Mouse (Mus musculus): Measurements from ENCODE around the gene Rpusd3. TPM values are rescaled to one million over a fixed set of nuclear protein-coding genes. Genes with fewer than 3 reads are reported as not detected.

Gene Rpusd3
- polyA plus RNA-seq, 1 experiment: 8.7 TPM

DNA sequence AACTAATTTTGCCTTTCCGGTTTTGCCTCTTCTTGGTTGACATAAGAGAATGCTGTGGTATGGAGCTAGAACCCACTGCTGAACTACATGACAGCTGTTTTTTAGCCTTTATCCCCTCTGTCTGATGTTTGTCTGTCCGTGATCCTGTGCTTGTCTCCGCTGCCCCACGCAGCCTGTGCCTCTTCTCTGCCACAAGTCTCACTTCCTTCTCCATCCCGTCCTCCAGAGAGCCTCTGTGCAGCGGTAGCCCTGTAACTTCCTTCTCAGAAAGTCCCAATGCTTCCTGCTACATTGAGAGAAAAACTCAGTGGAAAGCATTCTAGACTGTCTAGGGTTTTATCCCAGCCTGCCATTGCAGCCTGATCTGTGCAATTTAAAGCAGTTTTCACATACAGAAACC is 39.9 kb downstream of the Rpusd3 start:
- H3K4me3 ChIP-seq (replicated peaks; ENCODE audit: control insufficient read depth, low read depth, low read length): peak overlapping the region; percentile 93
- H3K27ac ChIP-seq (ENCODE audit: control insufficient read depth, insufficient read depth, low read depth, low read length, poor library complexity): peak overlapping the region; percentile 21; the same call in 1 of the 2 replicates
- TF ChIP-seq POLR2A (IDR thresholded peaks at IDR 0.05; ENCODE audit: borderline replicate concordance, control insufficient read depth, low read depth, low read length) (no peak), CTCF (IDR thresholded peaks at IDR 0.05; ENCODE audit: control insufficient read depth, insufficient read depth, low read length) (no peak)
- peaks cover 4% of the 10 kb centered on the region for H3K4me1 ChIP-seq (ENCODE audit: control insufficient read depth, insufficient read depth, low read length)
- WGBS: under 1% methylated on average over 6 of the region's 6 CpGs

DNA sequence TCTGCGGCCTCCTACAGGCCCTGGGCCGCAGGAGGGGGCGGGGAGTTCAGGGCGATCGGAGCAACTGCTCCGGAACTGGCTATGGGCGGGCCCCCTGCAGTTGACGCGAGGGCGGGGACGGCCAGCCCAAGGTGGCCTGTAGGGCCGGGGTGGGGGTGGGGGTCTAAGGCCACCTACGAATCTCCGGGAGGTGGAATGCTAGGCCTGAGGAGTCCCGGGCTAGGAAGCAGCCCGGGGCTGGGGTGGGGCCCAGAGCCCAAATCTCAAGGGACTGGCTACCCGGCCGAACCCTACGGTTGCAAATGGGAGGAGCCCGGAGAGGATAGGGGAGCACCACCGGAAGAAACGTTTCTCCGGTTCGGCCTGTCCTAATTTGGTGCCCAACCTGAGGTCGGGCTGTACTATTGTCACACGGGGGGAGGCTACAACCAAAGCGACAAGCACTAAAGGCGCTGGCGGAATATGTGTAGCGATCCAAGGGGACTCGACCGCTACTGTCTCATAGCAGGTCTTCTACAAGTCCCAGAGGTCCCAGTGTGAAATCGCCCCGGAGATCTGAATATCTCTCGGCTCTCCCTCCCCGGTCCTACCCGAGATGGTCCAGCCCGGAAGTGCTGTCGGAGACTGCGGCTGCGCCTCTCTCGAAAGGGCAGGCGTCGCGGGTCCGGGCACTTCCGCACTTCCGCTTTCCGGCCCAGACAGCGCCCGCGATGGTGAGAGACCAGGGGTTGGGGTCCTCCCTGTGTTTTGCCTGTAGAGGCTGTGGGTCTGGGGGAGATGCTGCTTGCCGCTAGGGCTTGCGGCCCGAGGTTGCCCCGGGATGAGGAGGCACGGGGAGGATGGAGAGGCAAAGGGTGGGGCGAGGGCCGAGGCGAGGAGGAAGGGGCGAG is 41.4 kb downstream of the Rpusd3 start, which contains the start of the genes Tada3 and Arpc4:
TSS of gene Tada3 (minus strand) at position 388 of the 890 bp plus-strand sequence.
TSS of gene Arpc4 (plus strand) at position 620 of the 890 bp plus-strand sequence.
- peak within 1 kb of the TSS; percentile 90 for H3K27ac ChIP-seq (ENCODE audit: control insufficient read depth, insufficient read depth, low read depth, low read length, poor library complexity)
- peak within 1 kb of the TSS; percentile 93 for H3K4me3 ChIP-seq (replicated peaks; ENCODE audit: control insufficient read depth, low read depth, low read length)
- peaks cover 4% of the 10 kb centered on the region for H3K4me1 ChIP-seq (ENCODE audit: control insufficient read depth, insufficient read depth, low read length)
- 1% methylated on average over 61 of the region's 61 CpGs for whole genome bisulfite sequencing
- TF ChIP-seq CTCF (IDR thresholded peaks at IDR 0.05; ENCODE audit: control insufficient read depth, insufficient read depth, low read length): no peak; the same call in 1 of the 2 replicates
- TF ChIP-seq POLR2A (IDR thresholded peaks at IDR 0.05; ENCODE audit: borderline replicate concordance, control insufficient read depth, low read depth, low read length): peak; percentile 87; the same call in 1 of the 2 replicates

- H3K4me3 ChIP-seq (replicated peaks; ENCODE audit: control insufficient read depth, low read depth, low read length): peak overlapping the region; percentile 93
- TF ChIP-seq POLR2A (IDR thresholded peaks at IDR 0.05; ENCODE audit: borderline replicate concordance, control insufficient read depth, low read depth, low read length) (no peak), CTCF (IDR thresholded peaks at IDR 0.05; ENCODE audit: control insufficient read depth, insufficient read depth, low read length) (no peak)
- H3K4me1 ChIP-seq (ENCODE audit: control insufficient read depth, insufficient read depth, low read length): peaks cover 4% of the 10 kb centered on the region
- 2% methylated on average over 7 of the region's 7 CpGs for WGBS
- peak overlapping the region; percentile 90 for H3K27ac ChIP-seq (ENCODE audit: control insufficient read depth, insufficient read depth, low read depth, low read length, poor library complexity)
Measured at GRCm38 (mm10) chr6:113377172-113377495, 42.0 kb downstream of the Rpusd3 start.

DNA sequence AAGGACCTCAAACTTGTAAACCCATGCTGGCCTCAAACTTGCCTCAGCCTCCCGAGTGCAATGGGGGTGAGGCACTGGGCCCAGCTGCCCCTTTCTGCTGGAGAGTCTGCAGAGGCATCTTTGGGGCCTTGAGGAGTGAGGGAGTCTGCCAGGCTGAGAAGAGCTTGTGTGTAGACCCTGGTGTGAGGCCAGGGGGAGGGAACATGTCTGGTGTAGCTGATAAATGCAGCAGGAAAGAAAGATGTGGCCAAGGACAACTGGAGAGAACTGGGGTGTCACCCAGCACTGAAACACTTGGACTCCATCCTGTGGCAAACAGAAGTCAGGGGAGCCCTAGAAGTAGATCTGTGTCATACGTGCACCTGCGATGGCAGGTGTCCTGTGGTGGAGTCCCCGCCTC is 45.6 kb downstream of the Rpusd3 start:
- Histone ChIP-seq H3K27ac (ENCODE audit: control insufficient read depth, insufficient read depth, low read depth, low read length, poor library complexity) (no peak overlapping the region), H3K4me1 (ENCODE audit: control insufficient read depth, insufficient read depth, low read length) (no peaks in the 10 kb centered on the region), H3K4me3 (replicated peaks; ENCODE audit: control insufficient read depth, low read depth, low read length) (no peak overlapping the region)
- WGBS: 67% methylated on average over 4 of the region's 4 CpGs
- TF ChIP-seq CTCF (IDR thresholded peaks at IDR 0.05; ENCODE audit: control insufficient read depth, insufficient read depth, low read length): no peak
- no peak for TF ChIP-seq POLR2A (IDR thresholded peaks at IDR 0.05; ENCODE audit: borderline replicate concordance, control insufficient read depth, low read depth, low read length)

DNA sequence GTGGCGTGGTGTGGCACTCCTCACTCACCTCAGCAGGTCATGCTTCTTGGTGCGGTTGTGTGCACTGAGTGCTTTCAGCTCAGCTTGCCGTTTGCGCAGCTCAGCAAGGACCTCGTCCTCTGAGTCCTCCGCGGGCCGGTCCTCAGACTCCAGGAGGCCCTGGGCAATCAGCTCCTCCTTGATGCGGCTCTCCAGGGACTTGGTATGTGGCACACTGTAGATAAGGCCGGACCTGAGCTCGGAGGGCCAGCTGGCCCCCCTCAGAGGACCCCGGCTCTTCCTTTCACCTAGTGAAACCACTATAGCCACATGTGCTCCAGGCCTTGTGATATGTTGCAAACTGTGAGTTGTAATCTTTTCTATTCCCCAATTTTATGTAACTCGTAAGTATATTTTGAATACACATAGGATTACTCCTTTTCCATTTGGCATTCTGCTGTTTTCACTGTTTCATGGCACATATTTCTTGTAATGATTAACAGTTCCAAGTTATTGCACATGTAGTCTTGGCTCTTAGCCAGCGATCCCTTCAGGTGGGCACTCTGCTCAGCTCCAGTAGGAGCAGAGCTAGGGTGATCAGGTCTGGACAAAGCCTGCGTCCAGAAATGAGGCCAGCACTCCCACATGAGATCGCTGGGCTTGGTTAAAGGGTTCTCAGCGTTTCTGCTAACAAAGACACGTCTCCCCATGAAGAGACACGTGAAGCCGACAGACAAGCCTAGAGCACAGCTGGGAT is 48.8 kb downstream of the Rpusd3 start:
- TF ChIP-seq CTCF (IDR thresholded peaks at IDR 0.05; ENCODE audit: control insufficient read depth, insufficient read depth, low read length) (no peak), POLR2A (IDR thresholded peaks at IDR 0.05; ENCODE audit: borderline replicate concordance, control insufficient read depth, low read depth, low read length) (no peak)
- 92% methylated on average over 20 of the region's 20 CpGs for WGBS
- Histone ChIP-seq H3K4me1 (ENCODE audit: control insufficient read depth, insufficient read depth, low read length) (no peaks in the 10 kb centered on the region), H3K4me3 (replicated peaks; ENCODE audit: control insufficient read depth, low read depth, low read length) (no peak overlapping the region), H3K27ac (ENCODE audit: control insufficient read depth, insufficient read depth, low read depth, low read length, poor library complexity) (no peak overlapping the region)

DNA sequence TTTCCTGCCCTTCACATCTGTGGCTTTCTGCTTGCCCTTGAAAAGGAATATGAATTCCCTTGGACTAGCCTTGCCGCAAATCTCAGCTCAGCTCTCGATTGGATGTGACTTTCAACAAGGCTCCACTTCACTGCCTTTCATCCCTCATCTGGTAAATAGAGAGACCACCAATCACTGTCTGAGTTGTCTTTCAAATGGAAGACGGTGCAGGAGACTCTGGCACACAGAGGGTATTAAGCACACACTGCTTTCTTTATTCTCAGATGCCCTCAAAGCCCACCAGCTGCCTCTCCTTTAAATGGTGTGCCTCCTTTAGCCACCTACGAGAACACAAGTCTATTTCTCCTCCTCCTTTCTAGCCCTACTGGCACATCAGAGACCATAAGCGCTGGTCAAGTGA is 50.6 kb downstream of the Rpusd3 start:
- Histone ChIP-seq H3K4me3 (replicated peaks; ENCODE audit: control insufficient read depth, low read depth, low read length) (no peak overlapping the region), H3K27ac (ENCODE audit: control insufficient read depth, insufficient read depth, low read depth, low read length, poor library complexity) (no peak overlapping the region), H3K4me1 (ENCODE audit: control insufficient read depth, insufficient read depth, low read length) (no peaks in the 10 kb centered on the region)
- no peak for TF ChIP-seq POLR2A (IDR thresholded peaks at IDR 0.05; ENCODE audit: borderline replicate concordance, control insufficient read depth, low read depth, low read length)
- TF ChIP-seq CTCF (IDR thresholded peaks at IDR 0.05; ENCODE audit: control insufficient read depth, insufficient read depth, low read length): no peak
- WGBS: 89% methylated on average over 5 of the region's 5 CpGs

- WGBS: 91% methylated on average over 7 of the region's 7 CpGs
Measured at GRCm38 (mm10) chr6:113368124-113368523, 51.0 kb downstream of the Rpusd3 start.

GRCm38 (mm10) chr6:113367574-113367973 is 51.6 kb downstream of the Rpusd3 start:
- TF ChIP-seq POLR2A (IDR thresholded peaks at IDR 0.05; ENCODE audit: borderline replicate concordance, control insufficient read depth, low read depth, low read length) (no peak), CTCF (IDR thresholded peaks at IDR 0.05; ENCODE audit: control insufficient read depth, insufficient read depth, low read length) (no peak)
- Histone ChIP-seq H3K4me3 (replicated peaks; ENCODE audit: control insufficient read depth, low read depth, low read length) (no peak overlapping the region), H3K4me1 (ENCODE audit: control insufficient read depth, insufficient read depth, low read length) (no peaks in the 10 kb centered on the region), H3K27ac (ENCODE audit: control insufficient read depth, insufficient read depth, low read depth, low read length, poor library complexity) (no peak overlapping the region)
- WGBS: 91% methylated on average over 1 of the region's 1 CpGs

More at GRCm38 (mm10) chr6:113368124-113368523, 51.0 kb downstream of the Rpusd3 start:
- Histone ChIP-seq H3K4me1 (ENCODE audit: control insufficient read depth, insufficient read depth, low read length) (no peaks in the 10 kb centered on the region), H3K4me3 (replicated peaks; ENCODE audit: control insufficient read depth, low read depth, low read length) (no peak overlapping the region), H3K27ac (ENCODE audit: control insufficient read depth, insufficient read depth, low read depth, low read length, poor library complexity) (no peak overlapping the region)
- no peak for TF ChIP-seq POLR2A (IDR thresholded peaks at IDR 0.05; ENCODE audit: borderline replicate concordance, control insufficient read depth, low read depth, low read length)
- TF ChIP-seq CTCF (IDR thresholded peaks at IDR 0.05; ENCODE audit: control insufficient read depth, insufficient read depth, low read length): no peak
